Mouse (Mus musculus) C2C12 (cell line): ENCODE data around the gene Camk1g.

Experiments
- CEBPB ChIP-seq: IDR thresholded peaks from one replicate; pipeline ENCODE4 v1.6.1; 2011; ENCODE audit warnings: low read depth, mild to moderate bottlenecking, control low read depth, moderate library complexity
- CTCF ChIP-seq: IDR thresholded peaks from one replicate; pipeline ENCODE4 v1.5.1; 2011; ENCODE audit not compliant: control insufficient read depth, insufficient read depth, insufficient read length
- MAX ChIP-seq: IDR thresholded peaks from one replicate; pipeline ENCODE4 v1.6.1; 2011; ENCODE audit warnings: mild to moderate bottlenecking, control low read depth
- USF1 ChIP-seq: IDR thresholded peaks from one replicate; pipeline ENCODE4 v1.6.1; 2011; ENCODE audit warnings: low read depth, mild to moderate bottlenecking, control low read depth, moderate library complexity

- TF ChIP-seq CEBPB: no peak
- TF ChIP-seq CTCF: no peak
- TF ChIP-seq USF1: no peak
- TF ChIP-seq MAX: no peak
Measured at GRCm38 (mm10) chr1:193342198-193342946, 27.7 kb downstream of the Camk1g start.
